Mouse (Mus musculus): Measurements from ENCODE around the gene Luc7l.
"Not testable (repeated sequence)": the region's sequence is repeated elsewhere in the genome, so short reads cannot be mapped to it uniquely, and the experiment has no call there.

Luc7l gene

DNA sequence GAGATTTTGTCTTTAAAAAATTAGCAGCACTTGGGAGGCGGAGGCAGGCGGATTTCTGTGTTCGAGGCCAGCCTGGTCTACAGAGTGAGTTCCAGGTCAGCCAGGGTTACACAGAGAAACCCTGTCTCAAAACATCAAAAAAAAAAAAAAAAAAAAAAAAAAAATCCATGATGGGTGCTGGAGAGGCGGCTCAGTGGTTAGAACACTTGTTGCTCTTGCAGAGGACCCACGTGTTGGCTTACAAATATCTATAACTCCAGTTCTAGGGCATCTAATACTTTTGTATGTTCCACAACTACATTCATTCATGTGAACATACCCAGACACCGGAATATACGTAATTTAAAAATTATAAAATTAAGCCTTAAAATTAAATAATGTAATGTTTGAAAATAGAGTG is 2.6 kb downstream of the Luc7l start:
- no peak for DNase-seq

GRCm38 (mm10) chr17:26261826-26262225 is 9.1 kb downstream of the Luc7l start:
- no peak for DNase-seq

- no peak for DNase-seq
Measured at GRCm38 (mm10) chr17:26262384-26262783, 9.7 kb downstream of the Luc7l start.

DNA sequence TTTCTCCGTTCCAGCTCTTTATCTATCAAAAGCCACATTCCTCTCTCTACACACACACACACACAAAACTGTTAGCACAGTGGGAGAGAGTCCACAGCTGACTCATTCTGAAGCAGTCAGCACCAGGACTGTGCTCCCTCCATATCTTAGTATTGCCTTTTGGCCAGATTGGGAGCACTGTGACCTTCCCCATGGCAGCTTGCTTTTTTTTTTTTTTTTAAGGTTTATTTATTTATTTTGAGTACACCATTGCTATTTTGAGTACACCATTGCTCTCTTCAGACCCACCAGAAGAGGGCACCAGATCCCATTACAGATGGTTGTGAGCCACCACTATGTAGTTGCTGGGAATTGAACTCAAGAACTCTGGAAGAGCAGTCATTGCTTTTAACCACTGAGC is 16.2 kb downstream of the Luc7l start:
- DNase-seq: no peak

- DNase-seq: not testable (repeated sequence)
Measured at GRCm38 (mm10) chr17:26269577-26269976, 16.9 kb downstream of the Luc7l start.

GRCm38 (mm10) chr17:26272586-26272985 is 19.9 kb downstream of the Luc7l start:
- no peak for DNase-seq

DNA sequence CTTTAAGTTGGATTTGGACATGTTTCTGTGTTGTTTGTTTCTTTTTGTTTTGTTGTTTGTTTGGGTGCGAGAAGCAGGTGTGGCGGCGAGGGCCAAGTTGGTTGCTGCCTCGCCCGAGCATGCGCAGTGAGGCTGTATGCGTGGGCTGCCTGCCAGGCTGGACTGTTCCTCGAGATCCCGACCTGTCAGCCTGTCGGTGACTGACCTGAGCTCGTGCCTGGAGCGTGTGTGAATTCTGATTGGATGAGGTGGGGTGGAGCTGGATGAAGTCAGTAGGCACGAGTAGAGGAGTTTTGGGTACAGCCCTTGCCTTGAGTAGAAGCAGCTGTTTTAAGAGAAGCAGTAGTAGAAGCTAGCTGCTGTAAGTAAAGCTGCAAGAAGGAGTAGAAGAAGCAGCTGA is 23.2 kb downstream of the Luc7l start:
- DNase-seq: no peak

- DNase-seq: peak; percentile 45
Measured at GRCm38 (mm10) chr17:26276711-26277110, 24.0 kb downstream of the Luc7l start.

DNA sequence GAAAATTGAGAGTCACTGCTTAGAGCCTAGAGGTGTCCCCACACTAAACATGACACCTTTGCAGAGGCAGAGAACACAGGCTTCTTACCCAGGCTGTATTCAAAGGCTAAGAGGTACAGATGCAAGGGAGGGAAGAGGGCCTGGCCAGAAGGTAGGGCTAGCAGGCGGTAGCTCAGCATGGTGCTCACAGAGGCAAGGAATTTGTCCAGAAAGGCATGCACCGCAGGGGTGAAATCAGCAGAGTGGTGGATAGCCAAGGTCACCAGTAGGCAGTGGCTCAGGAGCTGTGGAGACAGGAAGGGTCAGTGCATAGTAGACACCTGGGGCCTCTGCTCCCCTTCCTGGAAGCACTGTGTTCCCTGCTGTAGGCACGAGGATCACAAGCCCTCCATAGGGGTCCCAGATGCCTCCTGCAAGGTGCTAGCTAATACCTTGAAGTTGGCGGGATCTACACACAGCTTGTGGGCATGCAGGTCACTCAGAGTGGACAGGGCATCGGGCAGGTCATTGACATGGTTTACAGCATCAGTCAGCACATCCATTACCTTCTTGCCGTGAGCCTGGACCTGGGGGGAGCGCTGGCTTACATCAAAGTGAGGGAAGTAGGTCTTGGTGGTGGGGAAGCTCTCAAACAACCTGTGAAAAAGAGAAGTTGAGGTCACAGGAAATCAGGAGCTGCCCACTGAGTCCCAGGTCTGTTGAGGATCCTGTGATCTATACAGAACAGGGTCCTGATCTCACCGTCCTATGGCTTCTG is 33.7 kb downstream of the Luc7l start:
- no peak for DNase-seq

DNA sequence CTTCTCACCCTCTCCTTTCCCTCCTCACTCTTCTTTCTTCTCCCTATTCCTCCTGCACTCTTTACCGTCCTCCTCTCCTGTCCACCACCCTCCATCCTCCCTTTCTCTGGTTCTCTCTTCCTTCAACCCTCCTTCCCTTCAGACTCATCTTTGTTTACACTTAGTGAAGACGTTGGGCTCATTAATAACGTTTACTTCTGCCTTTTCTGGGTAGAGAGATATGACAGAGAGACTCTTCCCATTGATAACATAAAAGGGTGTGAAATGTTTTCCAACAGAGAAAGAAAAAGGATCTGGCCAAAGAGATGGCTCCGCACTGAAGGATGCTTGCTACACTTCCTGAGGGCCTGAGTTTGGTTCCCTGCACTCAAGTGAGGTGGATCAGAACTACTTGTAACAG is 36.8 kb downstream of the Luc7l start:
- DNase-seq: no peak

GRCm38 (mm10) chr17:26298318-26298717 is 45.6 kb downstream of the Luc7l start:
- not testable (repeated sequence) for DNase-seq

DNA sequence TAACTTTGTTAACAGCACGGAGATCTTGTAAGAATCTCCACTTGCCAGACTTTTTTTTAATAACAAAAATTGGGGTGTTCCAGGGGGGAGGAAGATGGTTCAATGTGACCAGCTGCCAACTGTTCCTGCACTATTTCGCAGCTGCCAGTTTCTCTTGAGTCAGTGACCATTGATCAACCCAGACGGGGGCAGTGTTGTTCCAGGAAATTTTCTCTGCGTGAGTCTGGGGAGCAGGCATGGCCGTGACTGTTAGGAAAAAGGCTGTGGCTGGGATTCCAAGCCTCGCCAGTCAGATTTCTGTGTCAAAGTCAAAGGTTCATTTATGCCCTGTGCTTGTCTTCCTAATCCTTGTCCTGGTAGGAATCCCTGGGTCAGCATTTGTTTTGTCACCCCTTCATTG is 61.6 kb downstream of the Luc7l start:
- peak; percentile 82 for DNase-seq

- DNase-seq: no peak
Measured at GRCm38 (mm10) chr17:26315474-26315873, 62.8 kb downstream of the Luc7l start.

- DNase-seq: no peak
Measured at GRCm38 (mm10) chr17:26318441-26318840, 65.7 kb downstream of the Luc7l start.
